Mouse (Mus musculus) liver, postnatal 0 days (tissue): ENCODE measurements around the gene Nme9. TPM values are rescaled to one million over a fixed set of nuclear protein-coding genes. Genes with fewer than 3 reads are reported as not detected.

Source experiments
- ATAC-seq: fragments of 200-750 bp; cut with Nextera tagmentation; 2 replicates; pipeline ENCODE4 v1.8.0; 2017; ENCODE audit warnings: mild to moderate bottlenecking, moderate library complexity
- DNase-seq: peaks from one replicate; pipeline ENCODE4 v3.0.0-alpha.2; 2016
- H3K27ac ChIP-seq: fragments of 300-500 bp; sonication (generic); 2 replicates; pipeline ENCODE4 v1.5.1; 2014; ENCODE audit warnings: antibody characterized with exemption, moderate library complexity, mild to moderate bottlenecking, low read depth
- H3K27me3 ChIP-seq: fragments of 300-500 bp; sonication (generic); 2 replicates; pipeline ENCODE4 v1.6.1; 2014; ENCODE audit warnings: low read length, control low read depth, mixed read lengths; ENCODE audit not compliant: insufficient read depth
- H3K36me3 ChIP-seq: fragments of 300-500 bp; sonication (generic); replicated peaks from 2 replicates; pipeline ENCODE4 v1.6.1; 2014; ENCODE audit warnings: mild to moderate bottlenecking, control low read depth, low read length, moderate library complexity, mixed read lengths; ENCODE audit not compliant: insufficient read depth
- H3K4me1 ChIP-seq: fragments of 300-500 bp; sonication (generic); 2 replicates; pipeline ENCODE4 v1.6.1; 2014; ENCODE audit warnings: antibody characterized with exemption, mild to moderate bottlenecking, control low read depth; ENCODE audit not compliant: insufficient read depth
- H3K4me2 ChIP-seq: fragments of 300-500 bp; sonication (generic); 2 replicates; pipeline ENCODE4 v1.6.1; 2014; ENCODE audit warnings: low read depth, mild to moderate bottlenecking, low read length, moderate library complexity, mixed read lengths
- H3K4me3 ChIP-seq: fragments of 300-500 bp; sonication (generic); 2 replicates; pipeline ENCODE4 v1.5.1; 2014; ENCODE audit warnings: low read depth, low read length
- H3K9ac ChIP-seq: fragments of 300-500 bp; sonication (generic); replicated peaks from 2 replicates; pipeline ENCODE4 v1.6.1; 2014; ENCODE audit warnings: mild to moderate bottlenecking, moderate library complexity
- H3K9me3 ChIP-seq: fragments of 300-500 bp; sonication (generic); 2 replicates; pipeline ENCODE4 v1.6.1; 2016; ENCODE audit warnings: mild to moderate bottlenecking, control low read depth, low read length, mixed read lengths
- CTCF ChIP-seq: sonication (generic); IDR thresholded peaks from 2 replicates; pipeline ENCODE4 v1.5.1; 2016; ENCODE audit warnings: antibody characterized with exemption, low read depth
- EP300 ChIP-seq: IDR thresholded peaks from 2 replicates; pipeline ENCODE4 v1.6.1; 2016; ENCODE audit warnings: antibody characterized with exemption, low read depth, mild to moderate bottlenecking
- WGBS: fragments of 180-500 bp; shearing (Covaris S2); extraction: QIAGEN DNeasy Blood & Tissue Kit; methylation state at CpG from one replicate; pipeline ENCODE4 v1.1.7; 2014; ENCODE audit not compliant: insufficient replicate concordance; 5-methylcytosine and 5-hydroxymethylcytosine counted together
- polyA plus RNA-seq: library from polyadenylated mRNA; unstranded; fragments of >200 nt; fragmentation: Nextera tagmentation; extraction: Ambion mirVana; gene quantifications from 2 replicates; pipeline ENCODE4 v1.2.1, GENCODE M21; 2015

Nme9 gene
- polyA plus RNA-seq, 1 experiment from 2014 or later: not detected

- Histone ChIP-seq H3K9me3 (no peaks in the 10 kb centered on the region), H3K36me3 (peaks cover 20% of the 10 kb centered on the region), H3K4me1 (no peaks in the 10 kb centered on the region), H3K27ac (no peak overlapping the region), H3K27me3 (no peaks in the 10 kb centered on the region), H3K4me3 (no peak overlapping the region), H3K4me2 (peak overlapping the region; percentile 32; the same call in 1 of the 2 replicates), H3K9ac (no peak overlapping the region)
- ATAC-seq: 0 out of 2 replicates have a peak, but pooled peaks have one; percentile 21
- 84% methylated on average over 4 of the region's 4 CpGs for WGBS
- no peak for DNase-seq
- TF ChIP-seq EP300 (no peak), CTCF (no peak)
Measured at GRCm38 (mm10) chr9:99499336-99499735, 48.1 kb downstream of the Nme9 start.

- DNase-seq: no peak
- no peak overlapping the region for H3K27ac ChIP-seq
- no peak overlapping the region for H3K4me2 ChIP-seq
- TF ChIP-seq CTCF (no peak), EP300 (no peak)
- no peak overlapping the region for H3K9ac ChIP-seq
- no peak for ATAC-seq
- H3K36me3 ChIP-seq: no peaks in the 10 kb centered on the region; the same call in none of the 2 replicates
- no peaks in the 10 kb centered on the region for H3K9me3 ChIP-seq
- no peaks in the 10 kb centered on the region for H3K4me1 ChIP-seq
- no peaks in the 10 kb centered on the region for H3K27me3 ChIP-seq
- no peak overlapping the region for H3K4me3 ChIP-seq
- 69% methylated on average over 7 of the region's 7 CpGs for WGBS
Measured at GRCm38 (mm10) chr9:99505875-99506274, 54.6 kb downstream of the Nme9 start.

Other genes with a start within 250 kb of the Nme9 start
- gene Faiml, start 214.2 kb upstream of the Nme9 start, polyA plus RNA-seq: not detected in 2 replicates
- gene Cep70, start 208.1 kb upstream of the Nme9 start, polyA plus RNA-seq: 11.4 and 14.8 TPM in 2 replicates
- gene Esyt3, start 92.9 kb upstream of the Nme9 start, polyA plus RNA-seq: 0.06 and 0.13 TPM in 2 replicates
- gene Mras, start 14.1 kb upstream of the Nme9 start, polyA plus RNA-seq: 1.0 and 1.5 TPM in 2 replicates
- 6.6 and 7.9 TPM in 2 replicates for gene Armc8, start 117.4 kb downstream of the Nme9 start, polyA plus RNA-seq
- gene Dbr1, start 124.3 kb downstream of the Nme9 start, polyA plus RNA-seq: 9.3 and 9.6 TPM in 2 replicates
- not detected in 2 replicates for gene A4gnt, start 161.0 kb downstream of the Nme9 start, polyA plus RNA-seq
- gene Dzip1l, start 178.0 kb downstream of the Nme9 start, polyA plus RNA-seq: 0.50 and 0.73 TPM in 2 replicates